Mouse (Mus musculus) heart, adult 2 months (tissue): ENCODE measurements around the gene Nos1ap. TPM values are rescaled to one million over a fixed set of nuclear protein-coding genes. Genes with fewer than 3 reads are reported as not detected.

Experiments
- DNase-seq, 2 experiments: peaks; one replicate each; pipeline ENCODE4 v3.0.0; 2021
- H3K27ac ChIP-seq: fragments of 200-600 bp; 2 replicates; pipeline ENCODE4 v1.8.1; 2022
- H3K27me3 ChIP-seq: fragments of 200-500 bp; 2 replicates; pipeline ENCODE4 v1.6.1; 2012; ENCODE audit warnings: mild to moderate bottlenecking, low read length, inconsistent platforms, mixed read lengths; ENCODE audit not compliant: control insufficient read depth, insufficient read depth
- H3K36me3 ChIP-seq: fragments of 200-500 bp; 2 replicates; pipeline ENCODE4 v1.6.1; 2012; ENCODE audit warnings: low read length, inconsistent platforms; ENCODE audit not compliant: control insufficient read depth, insufficient read depth
- H3K4me1 ChIP-seq: fragments of 200-500 bp; 2 replicates; pipeline ENCODE4 v1.6.1; 2011; ENCODE audit warnings: low read length; ENCODE audit not compliant: control insufficient read depth, insufficient read depth
- H3K4me3 ChIP-seq: fragments of 200-600 bp; 2 replicates; pipeline ENCODE4 v1.8.1; 2022
- H3K79me2 ChIP-seq: fragments of 200-500 bp; replicated peaks from 2 replicates; pipeline ENCODE4 v1.6.1; 2012; ENCODE audit warnings: mild to moderate bottlenecking, inconsistent platforms, low read length, moderate library complexity, mixed read lengths; ENCODE audit not compliant: control insufficient read depth, insufficient read depth
- H3K9ac ChIP-seq: fragments of 200-500 bp; 2 replicates; pipeline ENCODE4 v1.6.1; 2012; ENCODE audit warnings: low read depth, mild to moderate bottlenecking, control low read depth, inconsistent platforms, low read length, mixed read lengths
- CTCF ChIP-seq: fragments of 200-600 bp; IDR thresholded peaks from 2 replicates; pipeline ENCODE4 v1.8.1; 2022; ENCODE audit warnings: antibody characterized with exemption, mild to moderate bottlenecking, moderate library complexity
- EP300 ChIP-seq: fragments of 200-500 bp; IDR thresholded peaks from 2 replicates; pipeline ENCODE4 v1.6.1; 2011; ENCODE audit warnings: low read depth, low read length, control low read depth; ENCODE audit not compliant: insufficient read depth
- POLR2A ChIP-seq: fragments of 200-500 bp; IDR thresholded peaks from 2 replicates; pipeline ENCODE4 v1.6.1; 2011; ENCODE audit warnings: mild to moderate bottlenecking, low read depth, low read length, control low read depth; ENCODE audit not compliant: insufficient read depth
- WGBS: fragments of 180-500 bp; shearing (Covaris S2); methylation state at CpG from one replicate; pipeline ENCODE4 v1.1.7; 2018; 5-methylcytosine and 5-hydroxymethylcytosine counted together
- intact Hi-C: fragments of 180-260 bp; cut with DNase I; formaldehyde crosslinking; loops from one replicate; pipeline ENCODE4 v1.15.1; 2025
- polyA plus RNA-seq: library from polyadenylated mRNA; depleted of rRNA; stranded (reverse); fragments of >200 nt; gene quantifications from 2 replicates; pipeline ENCODE4 v1.2.3, GENCODE M21; 2012
- total RNA-seq, 2 experiments: library from RNA; stranded (reverse); gene quantifications; 2 replicates each; pipeline ENCODE4 v1.2.3; 2021

Nos1ap gene
- total and polyA plus RNA-seq, 3 experiments: 11.5 to 24.0 (median 22.0) TPM

- no peaks in the 10 kb centered on the region for H3K4me1 ChIP-seq
- intact Hi-C loops: no loop called here
- TF ChIP-seq POLR2A: no peak
- no peak for TF ChIP-seq CTCF
- no peak for TF ChIP-seq EP300
- no peak overlapping the region for H3K27ac ChIP-seq
- H3K27me3 ChIP-seq: no peaks in the 10 kb centered on the region
- H3K9ac ChIP-seq: no peak overlapping the region
- no peak for DNase-seq
- H3K4me3 ChIP-seq: no peak overlapping the region
- no peaks in the 10 kb centered on the region for H3K79me2 ChIP-seq
- no peaks in the 10 kb centered on the region for H3K36me3 ChIP-seq
- 54% methylated on average over 3 of the region's 3 CpGs for WGBS
These were observed 28.9 kb downstream of the Nos1ap start for GRCm38 (mm10) chr1:170560768-170561167.

- no peaks in the 10 kb centered on the region for H3K36me3 ChIP-seq
- H3K4me1 ChIP-seq: peaks cover 5% of the 10 kb centered on the region
- no peak for DNase-seq
- H3K27me3 ChIP-seq: no peaks in the 10 kb centered on the region
- no peaks in the 10 kb centered on the region for H3K79me2 ChIP-seq
- no peak overlapping the region for H3K4me3 ChIP-seq
- WGBS: 65% methylated on average over 4 of the region's 4 CpGs
- intact Hi-C loops: no loop called here
- no peak overlapping the region for H3K27ac ChIP-seq
- no peak overlapping the region for H3K9ac ChIP-seq
- TF ChIP-seq POLR2A (no peak), CTCF (no peak), EP300 (no peak)
These were observed 31.7 kb downstream of the Nos1ap start for GRCm38 (mm10) chr1:170557962-170558361.

GRCm38 (mm10) chr1:170556696-170557095 is 33.0 kb downstream of the Nos1ap start:
- Histone ChIP-seq H3K27me3 (no peaks in the 10 kb centered on the region), H3K36me3 (no peaks in the 10 kb centered on the region), H3K4me1 (peaks cover 5% of the 10 kb centered on the region), H3K79me2 (no peaks in the 10 kb centered on the region), H3K27ac (no peak overlapping the region), H3K9ac (no peak overlapping the region), H3K4me3 (no peak overlapping the region)
- DNase-seq: no peak
- intact Hi-C loops: no loop called here
- 90% methylated on average over 6 of the region's 6 CpGs for WGBS
- no peak for TF ChIP-seq EP300
- TF ChIP-seq CTCF: no peak
- TF ChIP-seq POLR2A: no peak

DNA sequence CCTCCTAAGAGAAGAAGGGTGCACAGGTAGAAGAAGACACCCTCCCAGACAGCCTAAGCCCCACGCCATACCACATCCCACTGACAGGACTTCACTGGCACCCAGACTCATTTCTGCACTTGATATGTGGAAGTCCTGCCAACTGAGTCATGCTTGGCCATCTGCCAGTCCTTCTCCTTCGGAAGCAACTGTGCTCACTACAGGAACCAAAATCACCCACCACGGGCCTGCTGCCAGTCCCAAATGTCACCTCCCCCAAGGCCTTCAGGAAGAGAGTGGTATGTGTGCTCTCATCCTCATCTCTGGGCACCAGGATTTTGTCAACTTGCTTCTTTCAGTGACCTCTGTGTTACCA is 34.7 kb downstream of the Nos1ap start:
- TF ChIP-seq EP300: peak; percentile 56; the same call in 1 of the 2 replicates
- TF ChIP-seq CTCF: no peak
- no peak for TF ChIP-seq POLR2A
- DNase-seq: peak; percentile 78 to 89
- WGBS: 13% methylated on average over 3 of the region's 3 CpGs
- Histone ChIP-seq H3K9ac (no peak overlapping the region), H3K4me1 (peaks cover 7% of the 10 kb centered on the region), H3K4me3 (no peak overlapping the region), H3K27me3 (no peaks in the 10 kb centered on the region), H3K79me2 (no peaks in the 10 kb centered on the region), H3K36me3 (no peaks in the 10 kb centered on the region), H3K27ac (peak overlapping the region; percentile 32)
- intact Hi-C loops: no loop called here

- no peak for DNase-seq
- no peaks in the 10 kb centered on the region for H3K27me3 ChIP-seq
- peaks cover 7% of the 10 kb centered on the region for H3K4me1 ChIP-seq
- H3K79me2 ChIP-seq: no peaks in the 10 kb centered on the region
- 77% methylated on average over 4 of the region's 4 CpGs for WGBS
- no peaks in the 10 kb centered on the region for H3K36me3 ChIP-seq
- intact Hi-C loops: no loop called here
- no peak for TF ChIP-seq CTCF
- no peak for TF ChIP-seq POLR2A
- no peak for TF ChIP-seq EP300
- no peak overlapping the region for H3K4me3 ChIP-seq
- peak overlapping the region; percentile 32 for H3K27ac ChIP-seq
- no peak overlapping the region for H3K9ac ChIP-seq
These were observed 35.3 kb downstream of the Nos1ap start for GRCm38 (mm10) chr1:170554235-170554938.

GRCm38 (mm10) chr1:170550649-170551440 is 38.8 kb downstream of the Nos1ap start:
- H3K36me3 ChIP-seq: no peaks in the 10 kb centered on the region; the same call in 1 of the 2 replicates
- H3K4me1 ChIP-seq: peaks cover 7% of the 10 kb centered on the region
- 11% methylated on average over 8 of the region's 8 CpGs for WGBS
- intact Hi-C loops: no loop called here
- DNase-seq: peak; percentile 28 to 68
- H3K9ac ChIP-seq: no peak overlapping the region
- TF ChIP-seq EP300 (0 out of 2 replicates have a peak, but pooled peaks have one; percentile 15), POLR2A (no peak), CTCF (no peak)
- no peak overlapping the region for H3K4me3 ChIP-seq
- H3K27me3 ChIP-seq: no peaks in the 10 kb centered on the region
- H3K79me2 ChIP-seq: no peaks in the 10 kb centered on the region
- H3K27ac ChIP-seq: peak overlapping the region; percentile 66
